Mouse (Mus musculus): ENCODE results near the gene Sez6.

Sez6 gene

GRCm38 (mm10) chr11:77981609-77982440 lies 51.2 kb downstream of the Sez6 start:
- peak; percentile 79 for DNase-seq

DNA sequence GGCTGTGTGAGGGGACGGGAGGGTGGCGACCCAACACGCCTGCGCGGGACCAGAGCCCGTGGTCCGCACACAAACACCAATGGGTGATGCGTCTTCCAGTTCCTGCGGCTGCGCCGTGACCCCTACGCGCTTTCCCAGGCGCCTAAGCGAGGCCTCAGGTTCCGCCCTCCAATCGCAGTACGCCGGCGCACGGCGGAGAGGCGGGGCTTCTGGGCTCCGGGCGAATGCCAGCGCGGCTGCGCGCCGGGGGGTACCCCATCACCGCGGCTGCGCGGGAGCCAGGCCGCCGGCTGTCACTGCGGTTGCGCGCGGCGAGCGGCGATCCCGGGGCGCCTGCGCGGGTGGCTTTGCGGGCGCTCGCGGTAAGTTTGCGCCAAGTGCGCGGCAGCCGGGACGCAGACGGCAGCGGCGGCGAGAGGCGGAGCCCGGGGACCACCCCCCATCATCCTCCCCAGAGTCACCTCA lies 51.9 kb downstream of the Sez6 start, which contains the start of gene Phf12:
Gene Phf12 (plus strand): TSS at position 314 of the 465 bp plus-strand sequence.
- DNase-seq, result peak; percentile 98

DNA sequence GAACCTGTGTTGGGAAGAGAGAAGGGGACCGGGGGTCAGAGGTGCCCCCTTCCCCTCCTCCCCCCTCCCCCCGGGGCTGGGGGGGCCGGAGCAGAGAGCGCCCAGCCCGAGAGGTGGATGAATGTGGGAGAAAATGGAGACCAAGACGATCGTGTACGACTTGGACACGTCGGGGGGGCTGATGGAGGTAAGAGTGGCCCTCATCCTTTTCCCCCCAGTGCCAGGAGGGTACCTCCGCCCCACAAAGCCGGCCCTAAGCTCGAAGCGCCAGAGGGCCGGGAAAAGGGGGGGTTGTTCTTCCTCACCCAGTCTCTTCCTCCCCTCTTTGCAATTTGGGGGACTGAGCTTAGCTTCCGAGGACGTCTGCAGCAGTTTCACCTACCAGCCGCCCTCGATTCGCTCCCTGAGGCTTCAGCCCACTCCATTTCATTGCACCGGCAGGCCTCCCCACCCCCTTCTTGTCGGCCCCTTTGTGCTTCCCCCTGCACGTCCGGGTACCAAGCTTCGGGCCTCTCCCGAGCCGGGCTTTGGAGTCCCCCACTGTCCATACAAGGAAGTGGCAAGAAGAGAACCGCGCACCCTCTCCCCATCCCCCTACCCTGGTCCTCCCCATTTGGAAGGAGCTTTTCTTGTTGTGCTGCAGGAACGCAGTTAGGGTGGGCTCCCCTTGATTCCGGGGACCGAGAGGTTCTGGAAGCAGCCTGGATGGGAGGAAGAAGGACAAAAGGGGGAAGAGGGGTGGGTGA lies 52.8 kb downstream of the Sez6 start:
- DNase-seq, result peak; percentile 62

DNA sequence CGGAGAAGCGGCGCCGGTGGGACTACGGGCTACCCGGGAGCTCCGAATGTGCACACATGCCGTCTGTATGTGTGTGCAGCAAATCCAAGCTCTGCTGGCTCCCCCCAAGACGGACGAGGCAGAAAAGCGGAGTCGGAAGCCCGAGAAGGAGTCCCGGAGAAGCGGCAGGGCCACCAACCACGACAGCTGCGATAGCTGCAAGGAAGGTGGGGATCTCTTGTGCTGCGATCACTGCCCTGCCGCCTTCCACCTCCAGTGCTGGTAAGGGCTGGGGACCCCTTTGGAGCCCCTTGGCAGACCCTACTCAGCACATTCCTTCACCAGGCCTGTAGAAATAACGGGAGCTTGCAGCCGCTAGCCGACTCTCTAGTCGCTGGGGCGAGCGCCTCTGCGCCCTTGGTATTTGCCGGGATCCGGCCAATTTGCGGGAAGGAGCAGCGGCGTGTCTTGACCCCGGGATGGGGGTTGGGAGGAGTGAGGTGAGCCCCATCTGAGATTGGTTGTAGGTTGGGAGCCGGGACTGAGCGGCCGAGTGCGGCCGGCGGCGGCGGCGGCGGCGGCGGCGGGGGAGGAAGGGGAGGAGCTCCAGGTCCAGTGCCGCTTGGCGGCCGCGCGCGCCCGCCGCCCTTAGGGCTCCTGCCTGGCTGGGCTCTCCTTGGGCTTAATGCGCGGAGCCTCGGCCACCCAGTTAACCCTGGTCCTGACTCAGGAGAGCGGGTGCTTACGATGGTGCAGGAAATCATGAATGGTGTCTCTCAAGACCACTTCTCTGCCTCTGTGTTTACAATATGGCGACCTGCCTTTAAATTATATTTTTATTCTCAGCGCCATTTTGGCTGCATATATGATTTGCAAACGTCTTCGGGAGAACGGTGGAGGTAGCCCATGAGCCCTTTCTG lies 53.6 kb downstream of the Sez6 start:
- peak; percentile 62 for DNase-seq

DNA sequence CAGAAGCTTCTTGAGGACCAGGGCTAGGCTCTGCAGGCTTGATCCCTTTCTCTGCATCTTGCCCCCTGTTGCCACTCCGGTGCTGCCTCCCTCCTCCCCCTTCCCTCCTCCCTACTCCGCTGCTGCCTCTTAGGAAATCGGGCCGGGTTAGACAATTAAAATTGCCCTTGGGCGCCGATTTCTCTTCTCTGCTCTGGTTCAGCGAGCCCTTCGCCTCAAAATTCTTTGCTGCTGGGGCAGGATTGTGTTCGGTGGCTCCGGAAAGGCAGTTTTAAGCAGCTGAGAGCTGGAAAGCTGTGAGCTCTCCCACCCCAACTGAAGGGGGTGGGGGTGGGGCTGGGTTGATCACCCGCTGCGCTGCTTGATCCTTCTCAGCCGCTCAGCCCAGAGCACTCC lies 54.2 kb downstream of the Sez6 start:
- DNase-seq, result peak; percentile 58

DNA sequence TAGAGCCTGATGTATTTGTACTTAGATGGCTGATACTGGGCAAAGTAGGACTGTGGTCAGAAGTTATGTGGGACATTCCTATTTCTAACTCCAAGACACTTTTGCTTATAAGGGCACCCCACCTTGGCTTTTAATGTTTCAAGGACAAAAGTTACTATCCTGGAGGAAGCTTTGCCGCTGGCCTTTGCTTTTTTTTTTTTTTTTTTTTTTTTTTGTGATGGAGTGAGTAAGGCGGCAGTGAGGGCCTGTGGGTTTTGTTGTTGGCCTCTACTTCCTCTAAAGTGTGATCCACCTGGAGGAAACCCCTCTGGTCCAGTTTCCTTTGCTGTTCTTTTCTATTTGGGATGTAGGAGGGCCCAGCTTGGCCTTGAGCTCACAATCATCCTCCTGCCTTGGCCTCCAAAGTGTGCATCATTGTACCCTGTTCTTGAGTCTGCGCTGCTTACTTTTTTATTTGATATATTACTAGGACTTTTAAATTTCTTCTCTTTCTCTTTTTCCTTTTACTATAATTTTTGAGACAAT lies 55.0 kb downstream of the Sez6 start:
- DNase-seq, result no peak

- DNase-seq, result no peak
Observed at GRCm38 (mm10) chr11:77989071-77989690, 58.6 kb downstream of the Sez6 start.

- no peak for DNase-seq
Observed at GRCm38 (mm10) chr11:77995556-77995955, 65.0 kb downstream of the Sez6 start.

GRCm38 (mm10) chr11:78006446-78006845 lies 75.8 kb downstream of the Sez6 start:
- no peak for DNase-seq

DNA sequence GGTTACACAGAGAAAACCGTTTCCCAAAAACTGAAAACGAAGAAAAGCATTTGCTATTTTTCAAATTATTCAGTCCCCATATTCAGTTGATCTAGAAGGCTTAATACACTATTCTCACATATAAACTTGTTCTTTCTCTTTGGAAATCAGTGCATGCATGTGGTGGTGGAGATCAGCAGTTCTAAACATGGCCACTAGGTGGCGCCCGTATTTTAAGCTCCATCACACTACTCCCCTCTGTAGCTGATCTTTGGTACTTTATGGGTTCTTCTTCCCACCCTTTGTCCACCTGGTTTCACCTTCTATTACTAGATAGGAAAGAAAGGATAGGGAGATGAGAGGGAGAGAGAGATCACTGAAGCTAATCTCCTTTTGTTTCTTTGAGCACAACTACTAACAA lies 89.1 kb downstream of the Sez6 start:
- DNase-seq, result peak; percentile 86

GRCm38 (mm10) chr11:78023607-78024006 lies 93.0 kb downstream of the Sez6 start:
- DNase-seq, result peak; percentile 65

Data from right cerebral cortex, postnatal 4 days (tissue).